Comparison of ENCODE assay signal across 8 mouse cellular contexts in the genomic region with DNA sequence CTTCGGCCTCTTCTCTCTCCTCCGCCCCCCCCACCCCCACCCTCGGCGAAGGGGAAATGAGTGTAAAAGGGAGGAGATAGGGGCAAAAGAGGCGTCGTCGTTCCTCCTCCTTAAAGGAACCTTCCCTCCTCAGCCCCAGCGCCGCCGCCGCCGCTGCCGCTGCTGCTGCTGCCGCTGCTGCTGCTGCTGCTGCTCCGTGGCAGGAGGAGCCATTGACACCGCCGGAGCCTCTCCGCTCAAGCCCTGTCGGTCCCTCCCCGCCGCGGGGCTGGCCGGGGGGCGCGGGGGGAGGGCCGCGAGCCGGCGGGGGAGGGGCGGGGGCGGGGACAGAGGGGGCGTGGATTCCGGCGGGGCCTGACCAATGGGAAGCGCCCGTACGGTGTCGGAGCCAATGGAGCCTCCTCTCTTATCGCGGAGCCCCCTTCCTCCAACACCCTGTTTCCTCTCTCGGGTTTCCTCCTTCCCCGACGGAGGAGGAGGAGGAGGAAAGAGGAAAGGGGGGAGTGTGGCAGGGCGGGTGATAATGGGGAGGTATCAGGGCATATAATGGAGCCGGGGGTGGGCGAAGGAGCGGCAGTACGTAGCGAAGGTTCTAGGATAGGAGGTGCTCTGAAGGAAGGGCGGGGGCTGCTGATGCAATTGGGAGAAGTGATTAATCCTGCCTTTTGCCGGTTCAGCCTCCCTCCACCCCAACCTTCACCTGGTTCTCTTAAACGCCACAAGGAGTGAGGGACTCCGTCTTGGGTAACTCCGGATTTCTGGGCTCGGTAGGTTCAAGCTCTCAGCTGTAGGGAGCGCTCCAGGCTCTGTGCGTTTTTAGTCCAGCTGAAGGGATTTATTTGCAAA. TPM values are rescaled to one million over a fixed set of nuclear protein-coding genes. Genes with fewer than 3 reads are reported as not detected.
DNase-seq lines count a peak whose midpoint lies in the region; ATAC-seq lines count a peak whose summit lies in the region.

No protein-coding gene starts in this region.

- DNase-seq in B cell, adult 2 months: peak; percentile 85 to 87
- DNase-seq in brain, adult 2 months (ENCODE audit: low read depth, low spot score): peak; percentile 98
- peak; percentile 98 for DNase-seq in heart, embryonic 10.5 days (ENCODE audit: low spot score)
- DNase-seq in liver: peak; percentile 95
- peak; percentile 85 to 91 for DNase-seq in spleen, postnatal 4 days (ENCODE audit: low spot score in 2 of 2)

- H3K9me3 ChIP-seq in heart, embryonic 10.5 days: no peaks in the 10 kb centered on the region
- H3K9me3 ChIP-seq in kidney, embryonic 15.5 days (replicated peaks): no peaks in the 10 kb centered on the region

- ATAC-seq in erythroblast, adult 5-6 weeks (replicated peaks; ENCODE audit: low FRiP score, poor library complexity, severe bottlenecking): peak; percentile 92
- ATAC-seq in kidney, embryonic 15.5 days (replicated peaks; ENCODE audit: low FRiP score): peak; percentile 98
- ATAC-seq in monocyte, adult 5-6 weeks (replicated peaks; ENCODE audit: insufficient number of reproducible peaks, low FRiP score, low TSS enrichment, poor library complexity, severe bottlenecking): peak; percentile 91

- WGBS in heart, embryonic 10.5 days: under 1% methylated on average over 39 of the region's 57 CpGs
- under 1% methylated on average over 44 of the region's 57 CpGs for WGBS in kidney, embryonic 15.5 days

- no peaks in the 10 kb centered on the region for H3K36me3 ChIP-seq in heart, embryonic 10.5 days
- H3K36me3 ChIP-seq in kidney, embryonic 15.5 days: no peaks in the 10 kb centered on the region

- peaks cover 9% of the 10 kb centered on the region for H3K4me1 ChIP-seq in heart, embryonic 10.5 days
- H3K4me1 ChIP-seq in kidney, embryonic 15.5 days: peaks cover 8% of the 10 kb centered on the region

- H3K9ac ChIP-seq in kidney, embryonic 15.5 days: peak overlapping the region; percentile 100

- H3K4me3 ChIP-seq in heart, embryonic 10.5 days: peak overlapping the region; percentile 99
- H3K4me3 ChIP-seq in kidney, embryonic 15.5 days (replicated peaks): peak overlapping the region; percentile 99

- H3K27me3 ChIP-seq in heart, embryonic 10.5 days (ENCODE audit: insufficient read depth, poor library complexity, severe bottlenecking): no peaks in the 10 kb centered on the region
- no peaks in the 10 kb centered on the region for H3K27me3 ChIP-seq in kidney, embryonic 15.5 days

- H3K4me2 ChIP-seq in kidney, embryonic 15.5 days: peak overlapping the region; percentile 65

- H3K27ac ChIP-seq in heart, embryonic 10.5 days: peak overlapping the region; percentile 99
- peak overlapping the region; percentile 100 for H3K27ac ChIP-seq in kidney, embryonic 15.5 days

RNA-seq across cellular contexts. Expression of a gene that starts 0.9 kb away (rescaled TPM):
- 11.5 and 13.2 TPM in 2 replicates for total RNA-seq in erythroblast, adult 5-6 weeks (2015; ENCODE audit: low replicate concordance)
- 5.7 and 8.7 TPM in 2 replicates for total RNA-seq in erythroblast, adult 5-6 weeks (2017; ENCODE audit: low replicate concordance)
- polyA plus RNA-seq in heart, embryonic 10.5 days (2016; fragmentation: Nextera tagmentation; extraction: Ambion mirVana): 11.0 TPM in 2 replicates
- 15.9 and 16.4 TPM in 2 replicates for polyA plus RNA-seq in kidney, embryonic 15.5 days (2015; fragmentation: Nextera tagmentation; extraction: Ambion mirVana)
- total RNA-seq in monocyte, adult 5-6 weeks (2017): 61.8 to 82.8 TPM (median 75.5 TPM) in 3 replicates

Comparison
In these comparisons a context has a peak if more than half of its experiments do, and no peak if none do; other contexts are left out.
1. Peak in every context shown above with its lines: DNase-seq, ATAC-seq, H3K4me3 ChIP-seq and H3K27ac ChIP-seq.